Mouse (Mus musculus) midbrain, embryonic 11.5 days (tissue): ENCODE results near the gene Akap2. TPM values are rescaled to one million over a fixed set of nuclear protein-coding genes. Genes with fewer than 3 reads are reported as not detected.
A peak's percentile ranks its signal among the peaks of the same experiment; 100 is the strongest.

ENCODE experiments used
- ATAC-seq: fragments of 200-750 bp; cut with Nextera tagmentation; 2 replicates; pipeline ENCODE4 v1.8.0; 2017; ENCODE audit warnings: moderate TSS enrichment, moderate library complexity; ENCODE audit not compliant: low FRiP score
- DNase-seq: peaks from one replicate; pipeline ENCODE4 v3.0.0; 2015; ENCODE audit warnings: low spot score; ENCODE audit errors: missing footprints
- H3K27ac ChIP-seq: fragments of 300-500 bp; sonication (generic); 2 replicates; pipeline ENCODE4 v1.5.1; 2014; ENCODE audit warnings: low read depth, low read length
- H3K27me3 ChIP-seq: fragments of 300-500 bp; sonication (generic); 2 replicates; pipeline ENCODE4 v1.6.1; 2014; ENCODE audit warnings: mild to moderate bottlenecking, low read length, moderate library complexity, mixed read lengths; ENCODE audit not compliant: control insufficient read depth, insufficient read depth
- H3K36me3 ChIP-seq: fragments of 300-500 bp; sonication (generic); 2 replicates; pipeline ENCODE4 v1.6.1; 2014; ENCODE audit warnings: mild to moderate bottlenecking, low read length, moderate library complexity, mixed read lengths; ENCODE audit not compliant: control insufficient read depth, insufficient read depth
- H3K4me1 ChIP-seq: fragments of 300-500 bp; sonication (generic); 2 replicates; pipeline ENCODE4 v1.6.1; 2014; ENCODE audit warnings: low read length; ENCODE audit not compliant: control insufficient read depth, insufficient read depth
- H3K4me2 ChIP-seq: fragments of 300-500 bp; sonication (generic); 2 replicates; pipeline ENCODE4 v1.6.1; 2014; ENCODE audit warnings: mild to moderate bottlenecking, moderate library complexity
- H3K4me3 ChIP-seq: fragments of 300-500 bp; sonication (generic); 2 replicates; pipeline ENCODE4 v1.5.1; 2014; ENCODE audit warnings: low read depth, low read length
- H3K9ac ChIP-seq: fragments of 300-500 bp; sonication (generic); 2 replicates; pipeline ENCODE4 v1.6.1; 2014; ENCODE audit warnings: low read length
- H3K9me3 ChIP-seq: fragments of 300-500 bp; sonication (generic); 2 replicates; pipeline ENCODE4 v1.6.1; 2016; ENCODE audit warnings: low read length; ENCODE audit not compliant: control insufficient read depth
- WGBS: fragments of 180-500 bp; shearing (Covaris S2); extraction: QIAGEN DNeasy Blood & Tissue Kit; methylation state at CpG from one replicate; pipeline ENCODE4 v1.1.7; 2014; 5-methylcytosine and 5-hydroxymethylcytosine counted together
- polyA plus RNA-seq: library from polyadenylated mRNA; unstranded; fragments of >200 nt; fragmentation: Nextera tagmentation; extraction: Ambion mirVana; gene quantifications from 2 replicates; pipeline ENCODE4 v1.2.1, GENCODE M21; 2014

Akap2 gene
- polyA plus RNA-seq, 1 experiment from 2014 or later = 17.9 TPM

- Histone ChIP-seq H3K27ac (no peak within 1 kb of the TSS), H3K36me3 (no peaks in the 10 kb centered on the region), H3K9me3 (no peaks in the 10 kb centered on the region), H3K27me3 (no peaks in the 10 kb centered on the region), H3K4me1 (0 out of 2 replicates have a peak, but pooled peaks cover 5% of the 10 kb centered on the region), H3K9ac (no peak within 1 kb of the TSS), H3K4me3 (no peak within 1 kb of the TSS), H3K4me2 (no peak within 1 kb of the TSS)
- 37% methylated on average over 9 of the region's 9 CpGs for WGBS
- DNase-seq = peak; percentile 80
- ATAC-seq = no peak
These were observed 198.8 kb downstream of the Akap2 start, which contains the start of gene D630039A03Rik for GRCm38 (mm10) chr4:57916201-57916661. Gene D630039A03Rik, minus strand, starts transcription at chr4:57916297.

GRCm38 (mm10) chr4:57916711-57917110 is 199.3 kb downstream of the Akap2 start:
- Histone ChIP-seq H3K4me3 (no peak overlapping the region), H3K27ac (no peak overlapping the region), H3K36me3 (no peaks in the 10 kb centered on the region), H3K27me3 (no peaks in the 10 kb centered on the region), H3K9ac (no peak overlapping the region), H3K4me2 (no peak overlapping the region), H3K9me3 (no peaks in the 10 kb centered on the region), H3K4me1 (0 out of 2 replicates have a peak, but pooled peaks cover 5% of the 10 kb centered on the region)
- 79% methylated on average over 4 of the region's 4 CpGs for WGBS
- ATAC-seq = no peak
- no peak for DNase-seq

GRCm38 (mm10) chr4:57919494-57920423 is 202.3 kb downstream of the Akap2 start:
- Histone ChIP-seq H3K4me1 (peaks cover 9% of the 10 kb centered on the region; the same call in 1 of the 2 replicates), H3K27me3 (no peaks in the 10 kb centered on the region), H3K27ac (no peak overlapping the region), H3K4me2 (no peak overlapping the region), H3K9me3 (no peaks in the 10 kb centered on the region), H3K36me3 (no peaks in the 10 kb centered on the region), H3K9ac (no peak overlapping the region), H3K4me3 (no peak overlapping the region)
- DNase-seq (peak; percentile 88), ATAC-seq (peak; percentile 54)
- 17% methylated on average over 8 of the region's 8 CpGs for whole genome bisulfite sequencing

- ATAC-seq (no peak), DNase-seq (no peak)
- Histone ChIP-seq H3K9ac (no peak overlapping the region), H3K4me2 (no peak overlapping the region), H3K4me3 (no peak overlapping the region), H3K4me1 (peaks cover 9% of the 10 kb centered on the region; the same call in 1 of the 2 replicates), H3K27ac (no peak overlapping the region), H3K9me3 (no peaks in the 10 kb centered on the region), H3K27me3 (no peaks in the 10 kb centered on the region), H3K36me3 (no peaks in the 10 kb centered on the region)
- 46% methylated on average over 1 of the region's 1 CpGs for WGBS
These were observed 203.1 kb downstream of the Akap2 start for GRCm38 (mm10) chr4:57920522-57920921.

GRCm38 (mm10) chr4:57922171-57922570 is 204.7 kb downstream of the Akap2 start:
- H3K27ac ChIP-seq = no peak overlapping the region
- H3K27me3 ChIP-seq = no peaks in the 10 kb centered on the region
- DNase-seq (peak; percentile 65), ATAC-seq (0 out of 2 replicates have a peak, but pooled peaks have one; percentile 38)
- H3K9ac ChIP-seq = no peak overlapping the region
- H3K36me3 ChIP-seq = no peaks in the 10 kb centered on the region
- no peak overlapping the region for H3K4me3 ChIP-seq
- WGBS = 39% methylated on average over 5 of the region's 5 CpGs
- peaks cover 9% of the 10 kb centered on the region; the same call in 1 of the 2 replicates for H3K4me1 ChIP-seq
- H3K4me2 ChIP-seq = no peak overlapping the region
- H3K9me3 ChIP-seq = no peaks in the 10 kb centered on the region

- H3K27me3 ChIP-seq = no peaks in the 10 kb centered on the region
- ATAC-seq = no peak
- H3K9me3 ChIP-seq = no peaks in the 10 kb centered on the region
- H3K27ac ChIP-seq = no peak overlapping the region
- H3K36me3 ChIP-seq = no peaks in the 10 kb centered on the region
- H3K9ac ChIP-seq = no peak overlapping the region
- peak; percentile 66 for DNase-seq
- no peak overlapping the region for H3K4me2 ChIP-seq
- H3K4me1 ChIP-seq = peaks cover 9% of the 10 kb centered on the region; the same call in 1 of the 2 replicates
- 81% methylated on average over 6 of the region's 6 CpGs for WGBS
- H3K4me3 ChIP-seq = no peak overlapping the region
These were observed 207.2 kb downstream of the Akap2 start for GRCm38 (mm10) chr4:57924556-57925071.

GRCm38 (mm10) chr4:57927464-57928205 is 210.2 kb downstream of the Akap2 start:
- peaks cover under 1% of the 10 kb centered on the region; the same call in 1 of the 2 replicates for H3K4me1 ChIP-seq
- no peaks in the 10 kb centered on the region for H3K9me3 ChIP-seq
- no peaks in the 10 kb centered on the region for H3K36me3 ChIP-seq
- DNase-seq = peak; percentile 88
- no peaks in the 10 kb centered on the region for H3K27me3 ChIP-seq
- 0 out of 2 replicates have a peak, but pooled peaks have one; percentile 46 for ATAC-seq
- no peak overlapping the region for H3K27ac ChIP-seq
- 27% methylated on average over 3 of the region's 3 CpGs for WGBS
- H3K9ac ChIP-seq = no peak overlapping the region
- H3K4me2 ChIP-seq = no peak overlapping the region
- no peak overlapping the region for H3K4me3 ChIP-seq

GRCm38 (mm10) chr4:57930559-57931170 is 213.2 kb downstream of the Akap2 start:
- Histone ChIP-seq H3K27ac (no peak overlapping the region), H3K9me3 (no peaks in the 10 kb centered on the region), H3K4me1 (no peaks in the 10 kb centered on the region), H3K27me3 (no peaks in the 10 kb centered on the region), H3K4me2 (no peak overlapping the region), H3K4me3 (no peak overlapping the region), H3K36me3 (no peaks in the 10 kb centered on the region), H3K9ac (no peak overlapping the region)
- ATAC-seq = no peak
- DNase-seq = peak; percentile 28
- WGBS = 72% methylated on average over 5 of the region's 5 CpGs
